Mouse (Mus musculus) heart, embryonic 11.5 days (tissue): ENCODE results near the gene Arhgap25. TPM values are rescaled to one million over a fixed set of nuclear protein-coding genes. Genes with fewer than 3 reads are reported as not detected.

Source experiments
- ATAC-seq: fragments of 200-750 bp; cut with Nextera tagmentation; replicated peaks from 2 replicates; pipeline ENCODE4 v1.8.0; 2017; ENCODE audit warnings: moderate library complexity; ENCODE audit not compliant: insufficient number of reproducible peaks, low FRiP score, low TSS enrichment
- H3K27ac ChIP-seq: fragments of 300-500 bp; sonication (generic); 2 replicates; pipeline ENCODE4 v1.5.1; 2014; ENCODE audit warnings: mild to moderate bottlenecking, low read depth, low read length
- H3K27me3 ChIP-seq: fragments of 300-500 bp; sonication (generic); 2 replicates; pipeline ENCODE4 v1.6.1; 2014; ENCODE audit warnings: mild to moderate bottlenecking, low read length, mixed read lengths; ENCODE audit not compliant: control insufficient read depth, insufficient read depth
- H3K36me3 ChIP-seq: fragments of 300-500 bp; sonication (generic); 2 replicates; pipeline ENCODE4 v1.6.1; 2014; ENCODE audit warnings: mild to moderate bottlenecking, low read length, moderate library complexity, mixed read lengths; ENCODE audit not compliant: control insufficient read depth, insufficient read depth
- H3K4me1 ChIP-seq: fragments of 300-500 bp; sonication (generic); 2 replicates; pipeline ENCODE4 v1.6.1; 2014; ENCODE audit warnings: low read length; ENCODE audit not compliant: control insufficient read depth, insufficient read depth
- H3K4me2 ChIP-seq: fragments of 300-500 bp; sonication (generic); 2 replicates; pipeline ENCODE4 v1.6.1; 2014; ENCODE audit warnings: mild to moderate bottlenecking, moderate library complexity
- H3K4me3 ChIP-seq: fragments of 300-500 bp; sonication (generic); 2 replicates; pipeline ENCODE4 v1.5.1; 2014; ENCODE audit warnings: low read depth, low read length
- H3K9ac ChIP-seq: fragments of 300-500 bp; sonication (generic); 2 replicates; pipeline ENCODE4 v1.6.1; 2014; ENCODE audit warnings: mild to moderate bottlenecking, low read depth, low read length, moderate library complexity
- H3K9me3 ChIP-seq: fragments of 300-500 bp; sonication (generic); replicated peaks from 2 replicates; pipeline ENCODE4 v1.6.1; 2016; ENCODE audit warnings: low read length; ENCODE audit not compliant: control insufficient read depth
- WGBS: fragments of 180-500 bp; shearing (Covaris S2); extraction: QIAGEN DNeasy Blood & Tissue Kit; methylation state at CpG from one replicate; pipeline ENCODE4 v1.1.7; 2014; ENCODE audit not compliant: insufficient replicate concordance; 5-methylcytosine and 5-hydroxymethylcytosine counted together
- polyA plus RNA-seq: library from polyadenylated mRNA; unstranded; fragments of >200 nt; fragmentation: Nextera tagmentation; extraction: Ambion mirVana; gene quantifications from 2 replicates; pipeline ENCODE4 v1.2.1, GENCODE M21; 2014

The Arhgap25 gene
- polyA plus RNA-seq, 1 experiment from 2014 or later: 1.6 TPM

- no peak overlapping the region for H3K4me2 ChIP-seq
- no peaks in the 10 kb centered on the region for H3K27me3 ChIP-seq
- no peak for ATAC-seq
- no peaks in the 10 kb centered on the region for H3K36me3 ChIP-seq
- H3K27ac ChIP-seq: no peak overlapping the region
- no peak overlapping the region for H3K9ac ChIP-seq
- no peak overlapping the region for H3K4me3 ChIP-seq
- WGBS: 28% methylated on average over 3 of the region's 3 CpGs
- H3K9me3 ChIP-seq: no peaks in the 10 kb centered on the region
- no peaks in the 10 kb centered on the region for H3K4me1 ChIP-seq
Observed at GRCm38 (mm10) chr6:87412011-87412410, 121.0 kb downstream of the Arhgap25 start.

Other genes starting within 250 kb of the Arhgap25 start
- 3.9 and 4.5 TPM in 2 replicates for gene Antxr1, start 197.4 kb downstream of the Arhgap25 start, polyA plus RNA-seq
- gene Gkn1, start 182.3 kb downstream of the Arhgap25 start, polyA plus RNA-seq: not detected in 2 replicates
- not detected in 2 replicates for gene Gkn2, start 159.9 kb downstream of the Arhgap25 start, polyA plus RNA-seq
- 1.3 and 2.1 TPM in 2 replicates for gene Gkn3, start 144.3 kb downstream of the Arhgap25 start, polyA plus RNA-seq
- 8.0 and 8.2 TPM in 2 replicates for gene Bmp10, start 104.3 kb downstream of the Arhgap25 start, polyA plus RNA-seq
- 1.8 and 3.0 TPM in 2 replicates for gene Prokr1, start 57.5 kb upstream of the Arhgap25 start, polyA plus RNA-seq
- gene Aplf, start 138.9 kb upstream of the Arhgap25 start, polyA plus RNA-seq: 9.3 and 10.1 TPM in 2 replicates
- gene Efcc1, start 197.6 kb upstream of the Arhgap25 start, polyA plus RNA-seq: 0.25 TPM in 1 of 2 replicates, not detected in the other
- 6.1 and 7.1 TPM in 2 replicates for gene Gp9, start 244.8 kb upstream of the Arhgap25 start, polyA plus RNA-seq